ENCODE assay signal across 8 mouse cellular contexts in genomic region chr3:82547908-82548721, GRCm38 (mm10). TPM values are rescaled to one million over a fixed set of nuclear protein-coding genes. Genes with fewer than 3 reads are reported as not detected.
A peak's percentile ranks its signal among the peaks of the same experiment; 100 is the strongest.
DNase-seq lines count a peak whose midpoint lies in the region; ATAC-seq and TF ChIP-seq lines count a peak whose summit lies in the region.

Npy2r (minus strand) TSS chr3:82548084.

- H3K27me3 ChIP-seq in forebrain, embryonic 15.5 days = 0 out of 2 replicates have a peak, but pooled peaks cover 8% of the 10 kb centered on the region
- H3K27me3 ChIP-seq in midbrain, embryonic 14.5 days (ENCODE audit: control insufficient read depth, insufficient read depth, low read length) = peaks cover 10% of the 10 kb centered on the region; the same call in 1 of the 2 replicates

- no peaks in the 10 kb centered on the region for H3K36me3 ChIP-seq in forebrain, embryonic 15.5 days
- no peaks in the 10 kb centered on the region for H3K36me3 ChIP-seq in midbrain, embryonic 14.5 days (ENCODE audit: control insufficient read depth, insufficient read depth, low read length)

- DNase-seq in lung, adult 2 months = no peak
- no peak for DNase-seq in lung, adult 18-20 months
- peak; percentile 6 for DNase-seq in cerebellum, adult 8-10 months
- DNase-seq in kidney, postnatal 4 days = peak; percentile 35 to 50
- DNase-seq in midbrain, embryonic 14.5 days = peak; percentile 60
- DNase-seq in c-Kit-positive CD71-positive TER-119-positive erythroid progenitor cells, embryonic 14.5 days (ENCODE audit: low spot score) = no peak
- no peak for DNase-seq in right cerebral cortex, postnatal 36 days (ENCODE audit: low spot score in 2 of 2)

- peak within 1 kb of the TSS; percentile 15 for H3K4me3 ChIP-seq in lung, adult 2 months (replicated peaks; ENCODE audit: extremely low read depth, low read depth, low read length)
- H3K4me3 ChIP-seq in forebrain, embryonic 15.5 days = peak within 1 kb of the TSS; percentile 34
- H3K4me3 ChIP-seq in midbrain, embryonic 14.5 days (replicated peaks; ENCODE audit: low read depth, low read length) = peak within 1 kb of the TSS; percentile 43

- 1% methylated on average over 32 of the region's 32 CpGs for WGBS in lung, adult 2 months
- WGBS in forebrain, embryonic 15.5 days = under 1% methylated on average over 32 of the region's 32 CpGs
- under 1% methylated on average over 32 of the region's 32 CpGs for WGBS in midbrain, embryonic 14.5 days

- H3K27ac ChIP-seq in forebrain, embryonic 15.5 days (replicated peaks) = no peak within 1 kb of the TSS
- H3K27ac ChIP-seq in midbrain, embryonic 14.5 days (replicated peaks; ENCODE audit: low read depth, low read length) = no peak within 1 kb of the TSS

- H3K4me2 ChIP-seq in forebrain, embryonic 15.5 days (replicated peaks) = peak within 1 kb of the TSS; percentile 53
- peak within 1 kb of the TSS; percentile 81 for H3K4me2 ChIP-seq in midbrain, embryonic 14.5 days (ENCODE audit: low read length)

- no peak for TF ChIP-seq CTCF in lung, adult 2 months (IDR thresholded peaks at IDR 0.05; ENCODE audit: insufficient read depth, low read length)

- peak within 1 kb of the TSS; percentile 29 for H3K9ac ChIP-seq in forebrain, embryonic 15.5 days (replicated peaks)
- H3K9ac ChIP-seq in midbrain, embryonic 14.5 days (replicated peaks; ENCODE audit: low read length) = peak within 1 kb of the TSS; percentile 26

- 0 out of 2 replicates have a peak, but pooled peaks cover 2% of the 10 kb centered on the region for H3K4me1 ChIP-seq in lung, adult 2 months (ENCODE audit: control insufficient read depth, insufficient read depth, low read length)
- H3K4me1 ChIP-seq in forebrain, embryonic 15.5 days = peaks cover 9% of the 10 kb centered on the region
- H3K4me1 ChIP-seq in midbrain, embryonic 14.5 days (ENCODE audit: control insufficient read depth, insufficient read depth, low read length) = peaks cover 5% of the 10 kb centered on the region; the same call in 1 of the 2 replicates

- no peak for TF ChIP-seq POLR2A in lung, adult 2 months (IDR thresholded peaks at IDR 0.05; ENCODE audit: borderline replicate concordance, extremely low read depth, low read depth, low read length)

- peak; percentile 68 for ATAC-seq in forebrain, embryonic 15.5 days (replicated peaks)
- peak; percentile 46; the same call in 1 of the 2 replicates for ATAC-seq in midbrain, embryonic 14.5 days (ENCODE audit: low FRiP score, low TSS enrichment)

- H3K9me3 ChIP-seq in forebrain, embryonic 15.5 days = no peaks in the 10 kb centered on the region
- no peaks in the 10 kb centered on the region for H3K9me3 ChIP-seq in midbrain, embryonic 14.5 days (ENCODE audit: control insufficient read depth, low read length)

RNA-seq across cellular contexts. Expression of gene Npy2r, which starts in this region (rescaled TPM):
- polyA plus RNA-seq in lung, adult 2 months (2012; rRNA removed) = not detected in 2 replicates
- polyA plus RNA-seq in forebrain, embryonic 15.5 days (2015; fragmentation: Nextera tagmentation; extraction: Ambion mirVana) = 2.3 and 2.8 TPM in 2 replicates
- 0.26 and 0.76 TPM in 2 replicates for polyA plus RNA-seq in midbrain, embryonic 14.5 days (2014; fragmentation: Nextera tagmentation; extraction: Ambion mirVana)

Comparison
In these comparisons a context has a peak if more than half of its experiments do, and no peak if none do; other contexts are left out.
1. Peak in DNase-seq, ATAC-seq, H3K4me3 ChIP-seq, H3K9ac ChIP-seq and H3K4me2 ChIP-seq in midbrain, embryonic 14.5 days; RNA of the gene not detected or under 1 TPM.
2. DNase-seq: peak in cerebellum, adult 8-10 months (single experiment) and kidney, postnatal 4 days (2 of 2); none in lung, adult 2 months (single experiment), lung, adult 18-20 months (0 of 2), c-Kit-positive CD71-positive TER-119-positive erythroid progenitor cells, embryonic 14.5 days (single experiment) and right cerebral cortex, postnatal 36 days (0 of 2).
3. Peak in every context shown above with its lines, with median percentiles within 50 percentile points of each other: H3K4me3 ChIP-seq.